Mouse (Mus musculus): ENCODE results near the gene Lasp1. TPM values are rescaled to one million over a fixed set of nuclear protein-coding genes. Genes with fewer than 3 reads are reported as not detected.
A peak's percentile ranks its signal among the peaks of the same experiment; 100 is the strongest.

Lasp1 gene
- total RNA-seq, 2 experiments from 2014 or later, result 73.3 to 74.4 TPM

DNA sequence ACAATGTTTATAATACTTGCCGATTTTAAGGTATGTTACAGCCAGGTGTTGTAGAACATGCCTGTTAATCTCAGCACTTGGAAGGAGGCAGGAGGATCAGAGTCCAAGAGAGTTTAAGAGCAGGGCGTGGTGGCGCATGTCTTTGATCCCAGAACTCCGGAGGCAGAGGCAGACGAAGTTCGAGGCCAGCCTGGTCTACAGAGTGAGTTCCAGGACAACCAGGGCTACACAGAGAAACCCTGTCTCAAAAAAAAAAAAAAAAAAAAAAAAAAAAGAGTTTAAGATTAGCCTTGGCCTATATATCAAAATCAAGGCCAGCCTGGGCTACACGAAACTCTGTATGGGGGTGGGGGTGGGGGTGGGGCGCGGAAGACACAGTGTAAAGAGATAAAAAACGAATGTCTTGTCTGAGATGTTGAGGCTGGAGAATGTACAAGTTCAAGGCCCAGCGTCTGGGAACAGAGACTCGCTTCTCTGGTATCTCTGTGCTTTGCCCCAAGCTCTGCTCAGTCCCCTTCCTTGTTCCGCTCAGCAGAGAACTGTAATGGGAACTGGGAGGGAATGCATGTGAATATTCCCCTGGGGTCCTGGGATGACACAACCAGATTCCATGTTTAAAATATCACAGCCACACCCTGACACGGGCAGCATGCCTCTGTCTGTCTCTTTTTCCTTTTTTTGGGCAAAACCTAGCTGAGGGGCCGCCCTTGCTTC is 1.3 kb upstream of the Lasp1 start:
- no peak for DNase-seq

DNA sequence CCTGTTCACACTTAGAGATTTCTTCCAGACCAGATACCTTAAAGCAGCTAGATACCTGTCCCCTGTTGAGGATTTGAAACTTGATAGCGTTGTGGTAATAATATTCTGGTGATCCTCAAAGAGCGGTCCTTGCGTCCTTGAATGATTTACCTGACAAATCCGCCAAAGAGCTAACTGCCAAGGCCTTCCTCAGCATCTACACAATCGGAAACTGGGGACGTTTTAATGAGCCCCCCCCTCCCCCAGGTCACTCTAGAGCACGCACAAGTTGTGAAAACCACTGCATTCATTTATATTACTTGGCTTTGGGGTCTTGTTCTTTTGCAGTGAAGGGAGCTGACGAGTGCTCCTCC is 741 bp upstream of the Lasp1 start:
- DNase-seq, result no peak

DNA sequence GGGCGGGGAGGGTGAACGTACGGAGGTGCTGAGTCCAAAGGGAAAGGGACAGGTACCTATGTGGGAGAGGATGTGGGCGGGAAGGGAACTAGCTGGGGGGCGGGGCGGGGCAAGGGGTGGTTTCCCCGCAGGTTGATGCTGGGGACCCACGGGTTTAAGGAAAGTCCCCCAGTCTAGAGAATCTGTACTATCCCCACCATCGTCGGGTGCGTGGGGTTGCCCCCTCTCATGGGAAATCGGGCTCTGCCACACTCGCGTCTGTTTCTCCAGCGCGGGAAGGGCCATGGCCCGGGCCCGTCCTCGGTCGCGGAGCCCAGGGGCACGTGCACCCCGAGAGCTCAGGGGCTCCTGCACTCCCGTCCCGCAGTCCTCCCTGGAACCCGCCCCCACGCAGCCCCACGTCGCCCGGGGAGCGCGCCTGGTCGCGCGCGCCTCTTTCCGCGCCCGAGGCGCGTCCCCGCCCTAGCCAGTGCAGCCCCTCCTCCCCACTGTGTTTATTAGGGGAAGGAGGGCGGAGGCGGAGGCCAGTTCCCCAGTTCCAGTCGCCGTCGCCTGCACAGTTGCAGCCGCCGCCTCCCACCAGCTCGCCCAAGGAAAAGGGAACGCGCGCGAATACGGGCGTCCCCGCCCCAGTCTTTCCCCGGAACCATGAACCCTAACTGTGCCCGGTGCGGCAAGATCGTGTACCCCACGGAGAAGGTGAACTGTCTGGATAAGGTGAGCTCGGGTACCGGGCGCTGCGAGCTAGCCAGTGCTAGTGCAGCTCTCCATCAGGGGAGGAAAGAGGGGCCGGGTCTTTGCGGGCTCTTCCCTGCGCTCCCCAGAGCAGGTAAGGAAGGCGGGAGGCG is 570 bp downstream of the Lasp1 start:
- DNase-seq, result peak; percentile 88

DNA sequence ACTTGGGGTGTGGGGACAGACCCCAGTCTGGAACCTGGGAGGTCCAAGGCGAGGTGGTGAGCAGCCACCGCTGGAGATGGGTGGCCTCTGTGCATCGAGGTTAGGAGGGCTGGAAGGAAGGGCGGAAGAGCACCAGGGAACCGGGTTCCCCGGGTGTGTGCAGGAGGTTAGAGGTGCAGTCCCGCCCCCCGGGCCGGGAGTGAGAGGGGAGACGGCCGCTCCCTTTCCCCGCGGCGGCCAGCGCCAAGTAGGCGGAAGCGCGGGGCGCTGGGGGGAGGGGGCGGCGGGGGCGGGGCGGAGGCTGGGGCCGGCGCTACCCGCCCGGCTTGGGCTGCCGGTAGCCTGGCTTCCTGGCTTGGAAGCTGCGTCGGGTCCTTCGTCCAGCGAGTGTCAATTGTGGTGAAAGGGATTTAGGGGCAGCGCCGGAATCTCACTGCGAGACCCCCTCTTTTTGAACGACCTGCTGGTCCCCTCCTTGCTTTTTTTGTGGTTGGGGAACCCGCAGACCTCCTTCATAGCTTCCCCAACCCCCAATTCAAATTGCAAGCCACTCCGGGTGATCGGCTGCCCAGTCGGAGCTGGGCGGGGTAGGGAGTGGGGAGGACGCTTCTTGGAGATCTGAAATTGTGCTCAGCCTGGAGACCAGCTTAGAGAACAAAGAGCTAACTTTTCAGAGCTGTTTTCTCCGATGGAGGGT is 1.3 kb downstream of the Lasp1 start:
- peak; percentile 81 for DNase-seq

DNA sequence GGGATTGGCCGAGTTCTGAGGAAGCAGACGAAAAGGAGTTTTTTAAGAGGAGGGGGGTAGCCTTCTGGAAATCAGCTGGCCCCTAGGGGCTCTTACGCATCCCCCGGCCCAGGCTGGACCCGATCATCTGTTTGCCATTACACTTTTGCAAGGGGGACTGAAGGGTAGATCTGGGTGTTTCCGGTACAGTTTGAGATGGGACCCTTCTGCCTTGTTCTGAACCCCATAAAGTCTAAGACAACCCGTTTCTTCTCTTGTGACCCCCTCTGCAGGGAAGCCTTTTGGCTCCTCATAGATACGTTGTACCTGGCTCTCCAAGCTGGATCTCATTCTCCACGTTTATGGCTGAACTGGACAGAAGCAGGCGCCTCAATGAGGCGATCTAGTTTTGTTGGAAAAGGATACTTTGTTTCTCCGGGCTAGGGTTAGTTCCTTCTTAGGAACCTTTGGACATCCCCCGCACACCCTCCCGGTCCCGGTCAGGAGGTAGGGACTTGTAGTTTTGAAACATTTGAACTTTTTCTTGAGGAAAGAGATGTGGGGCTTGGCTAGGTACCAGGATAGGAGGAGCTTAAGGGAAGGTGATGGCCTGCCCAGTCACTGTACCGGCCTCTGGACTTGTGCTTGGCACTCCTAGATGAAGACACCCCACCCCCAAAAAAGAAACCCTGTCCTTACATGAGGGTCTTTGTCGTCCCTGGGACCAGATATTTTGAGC is 2.0 kb downstream of the Lasp1 start:
- DNase-seq, result peak; percentile 43

DNA sequence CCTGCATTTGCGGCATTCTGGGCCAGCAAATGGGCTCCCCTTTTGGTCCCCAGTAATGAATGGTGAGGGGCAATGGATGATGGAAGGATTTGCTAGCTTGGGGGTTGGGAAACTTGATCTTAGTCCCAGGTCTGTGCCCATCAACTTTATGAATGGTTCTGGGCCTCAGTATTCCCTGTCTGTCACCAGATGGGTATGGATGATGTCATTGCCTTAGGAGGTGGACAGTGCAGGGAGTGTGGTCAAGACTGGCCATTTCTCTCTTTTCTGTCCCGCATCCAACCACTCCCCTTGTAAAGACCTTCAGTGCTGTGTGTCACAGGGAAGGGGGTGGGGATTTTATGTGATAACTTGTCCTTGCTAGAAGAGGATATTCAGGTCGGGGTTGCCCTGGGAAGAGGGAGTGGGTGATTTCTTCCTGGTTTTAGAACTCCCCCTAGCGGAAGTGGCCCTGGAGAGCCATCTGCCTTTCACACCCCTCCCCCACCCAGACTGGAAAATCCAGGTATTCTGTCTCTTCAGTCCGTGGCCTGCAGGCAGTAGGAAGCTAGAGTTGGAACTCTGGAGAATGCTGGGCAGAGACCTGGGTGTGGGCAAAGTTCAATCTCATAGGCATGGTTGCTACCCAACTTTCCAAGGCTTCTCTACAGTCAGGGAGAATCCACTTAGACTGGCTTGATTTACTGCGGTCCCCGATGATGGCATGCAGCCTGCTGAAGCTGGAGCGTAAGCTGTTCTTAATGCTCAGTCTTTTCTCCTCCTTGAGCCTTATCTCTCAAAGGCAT is 2.8 kb downstream of the Lasp1 start:
- peak; percentile 61 for DNase-seq

DNA sequence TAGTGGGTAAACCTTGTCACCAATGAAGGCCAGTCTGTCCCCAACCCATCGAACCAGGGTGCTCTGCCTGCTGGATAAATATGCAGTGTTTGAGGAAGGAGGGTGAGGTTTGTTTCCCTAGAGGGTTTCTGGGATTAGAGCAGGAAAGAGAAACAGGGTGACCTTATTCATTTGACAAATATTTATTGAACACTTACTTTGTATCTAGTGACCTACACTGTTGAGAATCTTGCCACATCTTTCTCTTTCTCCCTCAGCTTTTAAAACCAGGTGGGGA is 3.3 kb downstream of the Lasp1 start:
- no peak for DNase-seq

DNA sequence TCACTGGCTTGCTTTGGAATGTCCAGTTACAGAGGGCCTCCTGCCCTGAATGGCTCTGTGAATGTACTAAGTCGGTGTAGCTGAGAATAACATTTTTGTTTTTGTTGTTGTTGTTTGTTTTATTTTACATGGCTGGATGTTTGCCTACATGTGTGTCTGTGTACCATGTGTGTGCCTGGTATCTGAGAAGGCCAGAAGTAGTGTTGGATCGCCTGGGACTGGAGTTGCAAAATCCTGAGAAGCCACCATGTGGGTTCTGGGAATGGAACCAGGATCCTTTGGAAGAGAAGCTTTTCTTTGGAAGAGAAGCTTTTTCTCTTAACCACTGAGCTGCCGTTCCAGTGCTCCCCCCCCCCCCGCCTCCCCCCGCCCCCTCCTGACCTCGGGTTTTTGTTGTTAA is 3.7 kb downstream of the Lasp1 start:
- peak; percentile 3 for DNase-seq

DNA sequence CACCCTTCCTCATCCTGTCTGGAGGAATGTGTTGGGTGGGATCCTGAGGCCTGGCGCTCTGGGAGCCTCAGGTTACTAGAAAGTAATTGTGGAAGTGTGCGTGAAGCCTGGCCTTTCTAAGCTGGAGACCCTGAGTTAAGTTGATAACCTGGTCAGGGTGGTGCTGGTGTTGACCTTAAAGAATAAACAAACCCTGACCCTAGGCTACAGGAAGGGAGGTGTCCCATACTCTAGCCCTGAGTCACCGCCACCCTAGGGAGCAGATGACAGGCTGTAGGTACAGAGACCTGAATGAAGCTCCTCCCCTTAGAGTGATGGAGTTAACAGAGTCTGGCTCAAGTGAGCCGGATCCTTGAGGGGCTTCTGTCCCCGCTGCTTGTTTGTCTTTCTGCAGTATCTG is 5.0 kb downstream of the Lasp1 start:
- DNase-seq, result peak; percentile 6

DNA sequence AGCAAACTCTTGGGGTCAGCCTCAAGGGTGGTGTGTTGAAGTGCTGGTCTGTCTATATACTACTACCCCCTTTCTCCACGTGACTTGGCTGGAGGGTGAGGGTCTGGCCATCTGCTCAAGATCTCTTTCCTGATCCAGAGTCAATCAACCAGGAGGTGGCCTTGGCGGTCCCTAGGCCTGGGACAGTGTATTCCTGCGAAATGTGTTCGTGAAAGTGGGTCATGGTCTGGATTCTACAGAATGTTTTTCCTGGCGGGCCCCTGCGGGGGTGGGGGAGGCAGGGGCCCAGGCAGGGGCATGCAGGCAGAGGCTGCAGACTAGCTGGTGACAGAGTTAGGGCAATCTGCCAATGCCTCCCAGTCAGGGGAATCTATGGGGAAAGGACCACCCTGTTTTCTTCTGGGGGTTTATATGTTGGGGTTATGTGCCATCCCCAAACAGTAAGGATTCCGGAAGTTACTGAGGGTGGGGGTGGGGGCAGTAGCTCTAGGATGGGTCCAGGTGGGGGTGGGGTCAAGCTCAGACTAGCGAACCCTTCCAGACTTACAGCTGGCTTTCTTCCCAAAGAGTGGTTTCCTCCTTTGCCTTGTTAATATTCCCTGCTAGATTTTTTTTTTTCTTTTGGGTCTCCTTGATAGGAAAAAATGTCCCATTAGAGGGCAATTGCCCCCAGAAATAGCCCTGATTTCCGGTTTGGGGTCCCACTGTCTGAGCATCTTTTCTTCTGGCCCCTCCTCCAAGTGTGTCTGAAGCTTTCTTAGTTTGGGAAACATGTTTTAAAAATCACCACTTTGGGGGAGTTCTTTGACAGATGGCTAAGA is 6.3 kb downstream of the Lasp1 start:
- peak; percentile 67 for DNase-seq

DNA sequence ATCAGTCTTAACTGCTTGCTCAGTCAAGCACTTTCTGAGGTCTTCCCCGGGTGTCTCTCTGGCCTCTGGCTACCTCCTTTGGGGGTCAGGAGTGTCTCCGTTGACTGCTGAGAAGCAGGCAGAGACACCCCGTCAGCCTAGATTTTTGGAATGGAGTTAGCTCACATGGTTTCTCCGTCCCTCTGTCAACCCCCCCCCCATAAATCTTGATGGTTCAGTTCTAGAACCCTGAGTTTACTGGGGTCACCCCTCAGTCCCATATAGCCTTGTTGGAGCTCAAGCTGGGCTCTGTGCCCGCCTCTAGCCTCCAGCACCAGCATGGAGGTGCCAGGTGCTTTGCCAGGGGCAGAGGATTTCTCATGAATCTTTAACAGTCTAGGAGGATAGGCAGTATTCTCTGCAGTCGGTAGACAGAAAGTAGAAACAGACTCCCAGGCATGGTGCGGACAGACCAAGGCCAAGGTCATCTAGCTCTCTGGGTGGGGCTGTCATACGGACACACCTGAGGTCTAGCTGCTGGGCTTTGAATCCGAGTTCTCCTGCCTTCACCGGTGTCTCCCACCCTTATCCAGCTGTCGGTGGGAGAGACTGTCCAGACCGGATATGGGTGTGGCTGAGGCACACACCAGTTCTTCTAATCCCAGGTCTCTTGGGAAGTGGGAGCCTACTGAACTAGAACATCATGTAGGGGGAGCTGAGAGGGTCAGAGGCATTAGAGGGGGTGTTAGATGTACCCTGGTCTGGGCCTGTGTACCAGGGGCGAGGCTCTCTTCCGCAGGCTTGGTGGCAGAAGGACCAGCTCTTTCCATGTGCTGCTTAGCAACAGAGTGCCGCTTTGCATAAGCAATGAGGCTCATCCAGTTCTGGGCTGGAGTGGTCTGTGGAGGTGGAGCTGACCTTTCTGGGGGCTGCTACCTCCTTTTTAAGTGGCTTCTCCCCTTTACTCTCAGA is 7.1 kb downstream of the Lasp1 start:
- DNase-seq, result peak; percentile 38

DNA sequence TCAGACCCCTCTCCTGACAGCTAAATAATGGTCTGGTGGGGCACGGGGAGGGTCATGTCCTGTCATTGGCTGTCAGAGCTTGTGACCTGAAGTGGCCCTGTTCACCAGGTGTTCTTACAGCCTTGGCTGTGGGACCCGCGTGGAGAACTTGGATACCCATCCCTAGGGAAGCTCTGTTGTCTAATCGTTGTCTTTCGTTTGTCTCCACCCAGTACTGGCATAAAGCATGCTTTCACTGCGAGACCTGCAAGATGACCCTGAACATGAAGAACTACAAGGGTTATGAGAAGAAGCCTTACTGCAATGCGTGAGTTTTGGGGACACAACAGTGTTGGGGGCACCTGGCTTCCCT is 7.8 kb downstream of the Lasp1 start:
- no peak for DNase-seq

DNA sequence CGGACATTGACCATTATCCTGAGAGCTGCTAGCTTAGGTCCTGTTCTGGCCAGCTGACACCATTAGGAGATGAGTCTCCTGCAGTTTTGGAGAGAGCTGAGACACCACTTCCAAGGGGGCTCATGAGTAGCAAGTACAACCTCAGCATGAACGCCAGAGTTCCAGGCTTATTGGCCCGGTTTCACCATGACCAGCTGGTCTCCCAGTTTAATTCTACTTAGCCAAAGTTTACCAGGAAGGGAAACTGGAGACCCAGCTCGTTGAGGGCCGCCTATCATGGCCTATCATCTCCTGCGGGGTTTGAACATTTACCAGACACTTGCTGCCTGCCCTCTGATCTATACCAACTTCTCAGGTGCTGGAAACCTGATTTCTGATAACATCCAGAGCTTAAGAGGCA is 8.8 kb downstream of the Lasp1 start:
- peak; percentile 37 for DNase-seq

DNA sequence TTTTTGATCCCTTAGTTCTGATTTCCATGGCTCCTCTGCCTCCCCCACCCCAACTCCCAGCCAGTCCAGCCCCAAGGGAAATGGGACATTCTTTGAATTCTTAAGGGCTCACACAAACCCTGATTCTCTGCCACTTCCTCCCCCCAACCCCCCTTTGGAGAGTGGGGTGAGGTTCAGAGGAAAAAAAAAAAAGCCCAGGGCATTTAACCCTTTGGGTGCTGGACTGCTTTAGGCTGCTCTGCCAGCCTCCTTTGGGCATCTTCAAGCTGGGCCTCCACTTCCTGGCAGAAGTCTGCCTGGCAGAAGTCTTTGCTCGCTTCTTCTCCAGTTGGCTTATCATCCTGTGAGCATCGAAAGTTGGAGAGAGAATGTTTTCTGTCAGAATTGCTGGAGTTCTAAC is 9.3 kb downstream of the Lasp1 start:
- DNase-seq, result peak; percentile 64

DNA sequence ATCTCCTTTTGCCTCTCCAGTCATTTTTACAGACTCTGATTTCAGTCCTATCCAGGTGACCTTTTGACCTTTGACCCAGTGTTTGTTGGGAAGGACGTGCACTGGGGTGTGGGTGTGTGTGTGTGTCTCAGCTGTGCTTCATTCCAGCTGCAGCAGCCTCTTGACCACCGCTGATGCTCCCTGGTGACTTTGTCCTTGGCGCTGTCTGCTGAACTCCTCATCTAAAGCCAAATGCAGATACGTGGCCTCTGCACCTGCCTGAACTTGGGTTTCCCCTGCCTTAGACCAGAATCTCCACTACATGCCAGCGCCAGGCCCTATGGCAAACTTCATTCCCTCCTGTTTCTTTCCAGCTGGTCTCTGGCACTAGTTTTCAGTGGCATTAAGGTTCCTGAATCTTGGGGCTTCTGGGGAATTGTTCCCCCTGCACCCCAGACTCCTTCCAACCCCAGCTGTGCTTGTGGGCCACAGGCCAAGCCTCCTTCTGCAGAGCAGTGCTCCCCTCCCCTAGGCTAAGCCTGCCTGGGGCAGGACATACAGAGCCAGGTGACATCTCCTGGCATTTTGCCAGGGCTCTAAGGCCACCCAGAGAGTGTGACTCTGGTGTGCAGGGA is 9.9 kb downstream of the Lasp1 start:
- peak; percentile 55 for DNase-seq

DNA sequence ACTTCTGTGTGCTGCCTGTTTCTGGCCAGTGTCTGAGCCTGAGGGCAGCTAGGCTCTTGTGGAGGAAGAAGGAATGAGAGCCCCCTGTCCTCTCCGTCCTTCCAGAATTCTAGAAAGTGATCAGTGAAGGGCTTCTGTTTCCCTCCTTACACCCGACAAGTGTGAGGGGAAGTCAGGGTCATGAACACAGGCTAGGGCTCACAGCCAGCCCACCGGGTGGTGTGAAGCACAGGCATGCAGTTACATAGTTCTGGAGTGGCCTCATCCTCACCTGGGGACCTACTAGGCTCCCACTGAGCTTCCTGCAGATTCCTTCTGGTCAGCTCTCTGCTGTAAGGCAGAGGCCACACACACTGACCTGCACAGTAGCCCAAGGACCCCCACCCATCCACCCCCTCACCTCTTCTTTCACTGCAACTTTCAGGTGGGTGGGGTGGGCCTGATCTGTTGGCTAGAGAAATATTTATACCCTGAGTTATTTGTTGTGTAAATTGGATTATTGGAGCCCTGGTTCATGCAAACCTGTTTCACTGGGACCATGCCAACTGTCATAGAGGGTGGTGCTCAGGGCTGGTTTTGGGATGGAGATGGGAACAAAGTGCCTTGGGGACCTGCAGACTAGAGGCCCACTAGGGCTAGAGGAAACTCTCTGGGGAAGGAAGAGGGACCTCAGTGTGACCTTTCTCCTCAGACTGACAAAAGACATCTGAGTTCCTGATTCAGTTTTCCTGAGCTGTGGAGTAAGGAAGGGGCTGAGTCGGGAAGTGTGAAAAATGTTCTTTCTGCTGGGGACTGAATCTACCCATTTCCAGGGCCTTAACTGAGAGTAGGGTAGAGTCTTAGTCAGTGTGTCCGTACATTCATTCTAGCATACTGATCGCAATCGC is 10.7 kb downstream of the Lasp1 start:
- peak; percentile 5 for DNase-seq

DNA sequence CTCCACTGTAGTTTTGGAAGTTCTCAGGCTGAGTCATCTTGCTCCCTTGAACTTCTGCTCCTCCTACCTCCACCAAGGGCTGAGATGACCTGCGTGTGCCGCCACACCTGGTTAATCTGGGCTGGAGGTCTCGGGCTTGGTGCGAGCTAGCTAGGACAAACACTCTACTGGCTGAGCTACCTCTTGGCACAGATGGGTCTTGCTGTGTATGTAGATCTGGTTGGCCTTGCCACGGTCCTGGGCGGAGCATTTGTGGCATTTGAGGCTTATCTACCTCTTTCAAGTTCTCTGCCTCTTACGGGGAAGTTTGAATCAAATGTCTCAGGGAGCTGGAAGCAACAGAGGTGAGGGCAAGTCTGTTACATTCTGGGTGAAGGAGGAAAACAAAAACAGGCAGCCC is 11.6 kb downstream of the Lasp1 start:
- peak; percentile 4 for DNase-seq

DNA sequence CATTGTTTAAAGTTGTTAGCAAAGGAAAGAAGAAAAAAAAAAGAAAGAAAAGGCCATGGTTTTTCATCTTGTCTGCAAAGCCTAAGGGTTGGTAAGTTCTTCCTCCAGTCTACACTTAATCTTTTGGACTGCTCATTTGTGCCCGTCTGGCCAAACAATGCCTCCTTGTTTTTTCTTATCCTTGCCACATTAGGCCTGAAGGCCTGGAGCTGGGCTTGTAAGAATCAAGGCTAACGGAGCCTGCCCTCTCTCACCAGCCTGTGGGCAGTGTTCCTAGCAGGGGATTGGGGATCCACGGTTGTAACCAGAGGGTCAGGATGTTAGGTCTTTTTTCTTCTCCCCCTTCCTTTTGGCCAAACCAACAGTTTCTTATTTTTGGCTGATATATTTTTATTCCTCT is 12.2 kb downstream of the Lasp1 start:
- DNase-seq, result no peak

All from heart, postnatal 4 days (tissue).